ENCODE assay signal across 8 mouse cellular contexts in the genomic region with DNA sequence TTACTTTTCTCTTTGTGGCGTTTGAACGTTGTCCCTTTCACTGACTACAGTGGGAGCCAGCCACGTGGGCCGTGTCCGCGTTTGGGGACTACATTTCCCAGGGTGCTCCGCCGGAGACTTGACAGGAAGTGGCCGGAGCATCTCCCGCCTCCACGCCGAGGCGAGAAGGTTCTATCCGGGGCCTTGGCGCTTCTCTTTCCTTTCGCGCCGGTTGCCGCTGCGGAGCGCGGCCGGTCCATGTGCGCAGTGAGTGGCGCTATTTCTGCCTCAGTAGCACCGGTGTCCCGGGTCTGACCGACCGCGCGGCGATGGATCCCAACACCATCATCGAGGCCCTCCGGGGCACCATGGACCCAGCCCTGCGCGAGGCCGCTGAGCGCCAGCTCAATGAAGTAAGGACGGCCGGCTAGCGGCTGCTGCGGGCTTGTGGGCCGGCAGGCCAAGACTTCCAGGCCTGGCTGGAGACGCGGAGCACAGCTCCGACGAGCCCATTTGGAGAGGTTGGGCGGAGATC. TPM values are rescaled to one million over a fixed set of nuclear protein-coding genes. Genes with fewer than 3 reads are reported as not detected.
DNase-seq lines count a peak whose midpoint lies in the region; ATAC-seq and TF ChIP-seq lines count a peak whose summit lies in the region.

Gene Ipo7 (plus strand): TSS at position 158 of the 514 bp plus-strand sequence.

- H3K9me3 ChIP-seq in embryonic facial prominence, embryonic 13.5 days: no peaks in the 10 kb centered on the region
- H3K9me3 ChIP-seq in limb, embryonic 13.5 days: no peaks in the 10 kb centered on the region
- H3K9me3 ChIP-seq in midbrain, embryonic 16.5 days (replicated peaks; ENCODE audit: control insufficient read depth, low read length, poor library complexity, severe bottlenecking): no peaks in the 10 kb centered on the region

- H3K27ac ChIP-seq in embryonic facial prominence, embryonic 13.5 days: peak within 1 kb of the TSS; percentile 93
- peak within 1 kb of the TSS; percentile 85 for H3K27ac ChIP-seq in heart, adult 2 months
- peak within 1 kb of the TSS; percentile 91 for H3K27ac ChIP-seq in limb, embryonic 13.5 days
- peak within 1 kb of the TSS; percentile 91 for H3K27ac ChIP-seq in midbrain, embryonic 16.5 days (ENCODE audit: low read length)

- H3K36me3 ChIP-seq in embryonic facial prominence, embryonic 13.5 days: no peaks in the 10 kb centered on the region
- peaks cover 9% of the 10 kb centered on the region for H3K36me3 ChIP-seq in heart, adult 2 months (ENCODE audit: control insufficient read depth, insufficient read depth, low read length)
- no peaks in the 10 kb centered on the region for H3K36me3 ChIP-seq in limb, embryonic 13.5 days
- no peaks in the 10 kb centered on the region for H3K36me3 ChIP-seq in midbrain, embryonic 16.5 days (ENCODE audit: control insufficient read depth, insufficient read depth, low read length)

- TF ChIP-seq CTCF in heart, adult 2 months (IDR thresholded peaks at IDR 0.05): no peak

- peak within 1 kb of the TSS; percentile 100 for H3K4me3 ChIP-seq in embryonic facial prominence, embryonic 13.5 days
- peak within 1 kb of the TSS; percentile 81 for H3K4me3 ChIP-seq in heart, adult 2 months
- peak within 1 kb of the TSS; percentile 100 for H3K4me3 ChIP-seq in limb, embryonic 13.5 days
- H3K4me3 ChIP-seq in midbrain, embryonic 16.5 days (ENCODE audit: low read depth, low read length): peak within 1 kb of the TSS; percentile 83

- peaks cover 2% of the 10 kb centered on the region for H3K79me2 ChIP-seq in heart, adult 2 months (replicated peaks; ENCODE audit: control insufficient read depth, insufficient read depth, low read length)

- intact Hi-C loops in heart, adult 2 months (cut with DNase I): loop anchor here (2.0 kb wide), 1 partner anchor 31 kb away; the partner anchor contains the start of gene Tmem41b

- no peaks in the 10 kb centered on the region for H3K27me3 ChIP-seq in embryonic facial prominence, embryonic 13.5 days
- no peaks in the 10 kb centered on the region for H3K27me3 ChIP-seq in heart, adult 2 months (ENCODE audit: control insufficient read depth, insufficient read depth, low read length)
- H3K27me3 ChIP-seq in limb, embryonic 13.5 days: no peaks in the 10 kb centered on the region
- H3K27me3 ChIP-seq in midbrain, embryonic 16.5 days (ENCODE audit: control insufficient read depth, insufficient read depth, low read depth, low read length): no peaks in the 10 kb centered on the region

- DNase-seq in 3134 (ENCODE audit: extremely low read depth, insufficient read length, low spot score): peak; percentile 88
- peak; percentile 96 to 97 for DNase-seq in adrenal gland, postnatal 36 days
- DNase-seq in heart, adult 2 months: peak; percentile 93 to 94
- peak; percentile 92 to 94 for DNase-seq in kidney, adult 8-10 months
- peak; percentile 82 to 94 for DNase-seq in spleen, postnatal 10 days (ENCODE audit: low spot score in 2 of 2)

- H3K9ac ChIP-seq in embryonic facial prominence, embryonic 13.5 days: peak within 1 kb of the TSS; percentile 99
- peak within 1 kb of the TSS; percentile 99 for H3K9ac ChIP-seq in heart, adult 2 months (ENCODE audit: low read depth, low read length)
- H3K9ac ChIP-seq in limb, embryonic 13.5 days: peak within 1 kb of the TSS; percentile 98
- H3K9ac ChIP-seq in midbrain, embryonic 16.5 days (ENCODE audit: low read depth, low read length): peak within 1 kb of the TSS; percentile 97

- peaks cover 10% of the 10 kb centered on the region; the same call in 1 of the 2 replicates for H3K4me1 ChIP-seq in embryonic facial prominence, embryonic 13.5 days
- peaks cover 2% of the 10 kb centered on the region for H3K4me1 ChIP-seq in heart, adult 2 months (ENCODE audit: control insufficient read depth, insufficient read depth, low read length)
- H3K4me1 ChIP-seq in limb, embryonic 13.5 days: peaks cover 4% of the 10 kb centered on the region
- H3K4me1 ChIP-seq in midbrain, embryonic 16.5 days (ENCODE audit: control insufficient read depth, insufficient read depth, low read length): peaks cover 13% of the 10 kb centered on the region

- peak; percentile 90 for TF ChIP-seq POLR2A in heart, adult 2 months (IDR thresholded peaks at IDR 0.05; ENCODE audit: insufficient read depth, low read depth, low read length)

- peak; percentile 61 for TF ChIP-seq EP300 in heart, adult 2 months (IDR thresholded peaks at IDR 0.05; ENCODE audit: insufficient read depth, low read depth, low read length)

- peak; percentile 93 for ATAC-seq in embryonic facial prominence, embryonic 13.5 days (ENCODE audit: insufficient number of reproducible peaks, insufficient read depth, low FRiP score, low TSS enrichment, low read depth)
- peak; percentile 98 for ATAC-seq in limb, embryonic 13.5 days (ENCODE audit: low FRiP score, low read depth)
- peak; percentile 99 for ATAC-seq in midbrain, embryonic 16.5 days

- under 1% methylated on average over 48 of the region's 48 CpGs for WGBS in embryonic facial prominence, embryonic 13.5 days
- WGBS in heart, adult 2 months: under 1% methylated on average over 48 of the region's 48 CpGs
- WGBS in limb, embryonic 13.5 days: under 1% methylated on average over 48 of the region's 48 CpGs
- under 1% methylated on average over 48 of the region's 48 CpGs for WGBS in midbrain, embryonic 16.5 days

- peak within 1 kb of the TSS; percentile 90 for H3K4me2 ChIP-seq in embryonic facial prominence, embryonic 13.5 days
- H3K4me2 ChIP-seq in limb, embryonic 13.5 days (replicated peaks): peak within 1 kb of the TSS; percentile 85
- peak within 1 kb of the TSS; percentile 98 for H3K4me2 ChIP-seq in midbrain, embryonic 16.5 days (ENCODE audit: low read length)

RNA-seq across cellular contexts. Expression of gene Ipo7, which starts in this region (rescaled TPM):
- total RNA-seq in adrenal gland, postnatal 36 days (2021): 100 to 1,000 TPM in 1 of 2 experiments, 10 to 100 TPM in 1; 86.1 to 103 TPM
- 43.5 and 44.9 TPM in 2 replicates for polyA plus RNA-seq in embryonic facial prominence, embryonic 13.5 days (2015; fragmentation: Nextera tagmentation; extraction: Ambion mirVana)
- total RNA-seq in heart, adult 2 months (2021): 10 to 100 TPM; 85.0 to 99.4 TPM
- polyA plus RNA-seq in heart, adult 2 months (2012; rRNA removed): 19.7 and 41.8 TPM in 2 replicates
- polyA plus RNA-seq in limb, embryonic 13.5 days (2015; fragmentation: Nextera tagmentation; extraction: Ambion mirVana): 38.6 and 45.5 TPM in 2 replicates
- 48.6 and 50.6 TPM in 2 replicates for polyA plus RNA-seq in midbrain, embryonic 16.5 days (2015; fragmentation: Nextera tagmentation; extraction: Ambion mirVana)

Comparison
In these comparisons a context has a peak if more than half of its experiments do, and no peak if none do; other contexts are left out.
1. Peak in every context shown above with its lines: DNase-seq, ATAC-seq, H3K4me3 ChIP-seq and H3K27ac ChIP-seq.